Mouse (Mus musculus) brain, embryonic 14.5 days (tissue): ENCODE data around the gene Ifitm2. TPM values are rescaled to one million over a fixed set of nuclear protein-coding genes. Genes with fewer than 3 reads are reported as not detected.
"Not testable (repeated sequence)": the region's sequence is repeated elsewhere in the genome, so short reads cannot be mapped to it uniquely, and the experiment has no call there.

ENCODE experiments used
- DNase-seq: peaks from one replicate; pipeline ENCODE4 v3.0.0-alpha.2; 2011; ENCODE audit warnings: low read depth
- CTCF ChIP-seq: fragments of 200-500 bp; IDR thresholded peaks from 2 replicates; pipeline ENCODE4 v1.5.1; 2012; ENCODE audit warnings: inconsistent platforms, mild to moderate bottlenecking, moderate library complexity, borderline replicate concordance; ENCODE audit not compliant: insufficient read depth, insufficient read length; ENCODE audit errors: extremely low read depth
- POLR2A ChIP-seq: fragments of 200-500 bp; IDR thresholded peaks from 2 replicates; pipeline ENCODE4 v1.6.1; 2012; ENCODE audit warnings: mild to moderate bottlenecking, inconsistent platforms, borderline replicate concordance; ENCODE audit not compliant: poor library complexity, insufficient read depth, insufficient read length, severe bottlenecking; ENCODE audit errors: extremely low read depth
- polyA plus RNA-seq: library from polyadenylated mRNA; depleted of rRNA; stranded (reverse); fragments of >200 nt; gene quantifications from 2 replicates; pipeline ENCODE4 v1.2.3, GENCODE M21; 2012

Ifitm2 gene
- polyA plus RNA-seq, 1 experiment = 153 TPM

DNA sequence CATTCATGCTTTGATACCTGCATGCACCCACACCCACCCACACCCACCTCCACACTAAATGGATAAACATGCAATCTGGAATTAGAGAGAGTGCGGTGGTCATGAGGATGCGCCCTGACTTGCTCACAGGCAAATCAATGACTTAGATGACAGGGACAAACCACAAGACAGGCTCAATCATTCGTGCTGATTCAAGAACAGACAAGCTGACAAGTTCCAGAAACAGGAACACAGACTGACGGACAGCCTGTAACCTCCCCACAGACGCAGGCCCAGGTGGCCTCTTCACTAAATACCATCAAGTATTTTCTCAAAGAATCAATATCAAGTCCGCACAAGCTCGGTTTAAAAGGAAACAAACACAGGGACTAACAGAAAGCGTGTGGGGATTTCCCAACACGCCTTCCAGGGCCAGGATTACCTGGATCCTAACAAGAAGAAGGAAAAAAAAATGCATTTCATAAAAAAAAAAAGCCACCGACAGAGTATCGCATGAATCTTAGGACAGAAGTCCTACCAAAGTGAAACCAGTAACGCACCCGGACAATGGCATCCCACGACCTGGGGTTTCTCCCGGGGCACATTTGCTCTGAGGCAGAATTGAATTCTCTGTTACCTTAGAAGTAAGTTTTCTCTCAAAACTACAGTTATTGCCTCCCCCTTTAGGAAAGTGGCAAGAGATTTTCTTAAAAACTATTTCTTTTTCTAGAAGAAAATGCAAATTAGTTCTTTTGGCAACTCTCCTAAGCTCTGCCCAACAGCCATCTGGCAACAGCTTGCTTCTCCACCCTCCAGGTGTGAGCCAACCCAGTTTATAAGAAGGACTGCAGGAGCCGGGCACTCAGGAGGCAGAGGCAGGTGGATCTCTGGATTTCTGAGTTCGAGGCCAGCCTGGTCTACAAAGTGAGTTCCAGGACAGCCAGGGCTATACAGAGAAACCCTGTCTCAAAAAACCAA, 31.7 kb upstream of the Ifitm2 start:
- no peak for DNase-seq
- TF ChIP-seq POLR2A (no peak), CTCF (no peak)

DNA sequence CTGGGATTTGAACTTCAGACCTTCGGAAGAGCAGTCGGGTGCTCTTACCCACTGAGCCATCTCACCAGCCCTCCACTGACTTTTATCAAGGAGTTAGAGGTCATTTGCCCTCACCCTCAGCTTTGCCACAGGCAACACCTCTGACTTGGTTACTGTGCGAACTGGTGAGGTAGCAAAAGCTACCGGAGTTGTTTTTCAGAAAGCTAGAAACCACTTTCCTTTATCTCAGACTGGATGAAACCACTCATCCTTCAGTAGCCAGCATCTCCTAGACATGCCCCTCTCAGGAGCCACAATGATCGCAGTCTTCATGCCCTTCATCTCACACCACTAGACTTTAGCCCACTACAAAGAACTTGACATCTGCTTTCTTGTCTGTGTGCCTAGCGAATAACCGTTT, 27.2 kb upstream of the Ifitm2 start:
- TF ChIP-seq CTCF = no peak
- no peak for TF ChIP-seq POLR2A
- DNase-seq = no peak

DNA sequence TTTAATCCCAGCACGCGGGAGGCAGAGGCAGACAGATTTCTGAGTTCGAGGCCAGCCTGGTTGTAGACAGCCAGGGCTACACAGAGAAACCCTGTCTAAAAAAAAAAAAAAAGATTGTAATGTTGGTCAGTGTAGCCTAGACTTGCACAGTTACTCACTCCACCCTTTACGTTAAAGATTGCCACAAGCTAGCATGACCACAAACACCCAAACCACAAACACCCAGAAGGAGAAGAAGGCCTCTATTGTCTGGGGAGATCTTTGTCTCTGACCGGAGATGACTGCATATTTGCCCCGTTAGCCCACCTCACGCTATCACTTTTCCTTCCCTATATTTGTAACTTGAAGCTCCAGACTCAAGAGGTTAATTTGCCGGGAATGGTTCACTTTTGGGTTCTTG, 25.9 kb upstream of the Ifitm2 start:
- no peak for DNase-seq
- TF ChIP-seq POLR2A (no peak), CTCF (no peak)

DNA sequence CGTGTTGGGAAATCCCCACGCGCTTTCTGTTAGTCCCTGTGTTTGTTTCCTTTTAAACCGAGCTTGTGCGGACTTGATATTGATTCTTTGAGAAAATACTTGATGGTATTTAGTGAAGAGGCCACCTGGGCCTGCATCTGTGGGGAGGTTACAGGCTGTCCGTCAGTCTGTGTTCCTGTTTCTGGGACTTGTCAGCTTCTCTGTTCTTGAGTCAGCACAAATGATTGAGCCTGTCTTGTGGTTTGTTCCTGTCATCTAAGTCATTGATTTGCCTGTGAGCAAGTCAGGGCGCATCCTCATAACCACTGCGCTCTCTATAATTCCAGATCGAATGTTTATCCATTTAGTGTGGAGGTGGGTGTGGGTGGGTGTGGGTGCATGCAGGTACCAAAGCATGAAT, 20.9 kb upstream of the Ifitm2 start:
- DNase-seq = not testable (repeated sequence)

DNA sequence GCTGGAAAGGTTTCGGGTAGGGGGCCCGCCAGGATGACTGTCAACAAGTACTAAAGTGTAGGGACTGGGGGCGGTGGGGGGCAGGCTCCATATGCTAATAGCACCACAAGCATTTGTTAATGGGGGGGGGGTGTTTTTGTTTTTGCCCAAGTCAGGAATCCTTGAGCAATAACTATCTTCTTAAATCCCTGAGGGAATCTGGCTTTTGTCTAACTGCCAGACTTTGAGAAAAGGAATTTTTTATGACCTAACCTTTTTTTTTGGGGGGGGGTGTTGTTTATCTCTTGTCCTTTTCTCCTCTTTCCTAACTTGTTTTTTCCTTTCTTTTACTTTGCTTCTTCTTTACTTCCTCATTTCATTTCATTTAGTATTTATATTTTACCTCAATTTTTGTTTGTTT, 19.7 kb upstream of the Ifitm2 start:
- TF ChIP-seq CTCF (no peak), POLR2A (no peak)
- DNase-seq = no peak

DNA sequence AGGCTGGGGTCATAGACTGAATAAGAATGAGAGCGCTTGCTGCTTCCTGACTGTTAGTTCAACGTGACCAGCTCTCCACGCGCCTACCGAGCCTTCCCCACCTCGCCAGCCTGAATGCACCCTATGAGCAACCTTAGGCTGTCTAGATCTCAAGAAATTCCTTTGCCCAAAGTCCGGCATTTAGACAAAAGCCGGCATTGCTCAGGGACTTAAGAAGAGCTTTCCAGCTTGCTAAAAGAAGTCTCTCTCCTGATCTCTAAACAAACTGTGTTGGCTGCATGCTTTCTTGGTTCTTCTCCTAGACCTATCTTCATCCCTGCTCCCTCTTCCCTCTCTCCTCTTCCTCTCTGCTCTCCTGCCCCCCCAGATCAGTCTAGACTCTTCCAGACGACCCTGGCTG, 19.2 kb upstream of the Ifitm2 start:
- no peak for DNase-seq
- TF ChIP-seq CTCF = no peak
- no peak for TF ChIP-seq POLR2A

DNA sequence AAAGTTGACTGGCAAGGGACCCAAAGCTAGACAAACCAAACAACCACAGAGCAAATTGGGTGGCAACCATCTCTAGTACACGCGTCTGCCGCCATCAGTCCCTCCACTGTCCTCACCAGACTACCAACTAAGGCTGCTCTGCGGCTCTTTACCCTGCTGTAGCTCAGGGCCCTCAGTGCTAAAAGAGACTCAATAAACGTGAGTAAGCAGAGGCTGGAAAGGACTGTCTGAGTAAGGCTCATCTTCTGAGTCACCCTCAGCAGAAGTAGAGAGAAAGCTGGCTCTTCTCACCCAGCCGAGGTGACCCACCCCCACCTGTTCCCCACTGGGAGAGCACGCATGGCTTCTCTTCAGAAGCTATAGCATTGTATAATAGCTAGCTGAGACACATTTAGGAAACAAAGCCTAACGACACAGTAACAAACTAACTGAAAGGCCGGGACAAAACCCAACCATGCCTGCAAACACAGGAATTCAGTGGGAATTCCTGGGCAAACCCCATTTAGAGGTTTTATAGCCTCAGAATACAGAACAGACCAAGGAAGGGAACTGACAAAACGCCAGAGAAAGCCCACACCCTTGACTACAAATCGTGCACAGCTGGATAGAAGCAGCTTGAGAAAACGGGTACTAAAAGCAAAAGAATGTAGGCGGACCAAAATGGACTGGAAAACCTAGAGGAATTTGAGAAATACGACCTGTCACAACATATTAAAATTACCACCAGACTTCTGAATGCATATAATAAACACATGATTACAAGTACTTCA, 17.8 kb upstream of the Ifitm2 start:
- TF ChIP-seq CTCF (no peak), POLR2A (no peak)

DNA sequence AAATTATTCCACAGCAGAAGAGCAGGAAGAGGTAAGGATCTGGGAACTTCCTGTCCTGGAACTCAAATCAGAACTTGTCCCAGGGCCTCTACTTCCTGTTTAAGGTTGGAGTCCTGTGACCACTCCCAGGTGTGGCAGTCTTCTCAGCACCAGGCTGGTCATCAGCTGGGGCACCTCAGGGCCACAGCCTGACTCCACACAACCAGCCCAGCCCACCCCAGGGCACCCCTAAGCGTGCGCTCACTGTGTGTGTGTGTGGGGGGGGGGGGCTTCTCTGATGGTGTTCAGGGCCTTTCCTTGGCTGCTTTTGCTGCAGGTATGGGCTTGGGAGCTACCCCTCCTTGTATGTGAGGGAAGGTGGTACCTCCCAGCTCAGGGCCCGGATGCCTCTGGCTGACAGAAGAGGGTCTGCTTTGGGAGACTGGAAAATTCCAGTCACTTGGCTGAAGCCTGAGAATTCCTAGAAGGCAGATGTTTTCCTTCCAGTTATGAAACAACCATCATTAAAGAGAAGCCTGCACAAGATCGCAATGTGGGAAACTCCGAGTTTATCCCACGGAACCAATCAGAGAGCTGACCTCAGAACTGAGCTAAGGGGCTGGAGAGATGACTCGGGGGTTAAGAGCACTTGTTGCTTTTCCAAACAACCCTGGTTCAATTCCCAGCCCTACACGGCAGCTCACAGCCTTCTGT, 15.8 kb upstream of the Ifitm2 start:
- TF ChIP-seq CTCF (no peak), POLR2A (no peak)
- DNase-seq = no peak

More for the DNA sequence above, 17.8 kb upstream of the Ifitm2 start:
- DNase-seq = no peak

DNA sequence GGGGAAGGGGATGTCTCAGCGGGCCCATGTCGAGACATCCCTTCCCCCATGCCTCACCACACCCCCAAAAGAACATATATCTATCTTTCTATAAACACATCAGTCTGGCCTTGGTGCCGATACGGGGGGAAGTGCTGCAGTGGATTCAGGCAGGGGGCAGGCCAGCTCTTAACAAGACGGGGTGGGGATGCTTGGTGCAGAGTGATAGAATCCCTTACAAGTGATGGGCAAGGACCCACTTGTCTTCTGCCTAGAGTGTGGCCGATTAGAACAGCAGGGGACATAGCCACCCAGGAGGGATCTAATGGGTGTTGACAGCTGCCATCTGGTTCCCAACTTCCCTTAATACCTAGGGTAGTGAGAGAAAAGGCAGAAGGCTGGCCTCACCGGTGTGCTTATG, 15.1 kb upstream of the Ifitm2 start:
- peak; percentile 14 for DNase-seq
- TF ChIP-seq POLR2A (no peak), CTCF (no peak)

DNA sequence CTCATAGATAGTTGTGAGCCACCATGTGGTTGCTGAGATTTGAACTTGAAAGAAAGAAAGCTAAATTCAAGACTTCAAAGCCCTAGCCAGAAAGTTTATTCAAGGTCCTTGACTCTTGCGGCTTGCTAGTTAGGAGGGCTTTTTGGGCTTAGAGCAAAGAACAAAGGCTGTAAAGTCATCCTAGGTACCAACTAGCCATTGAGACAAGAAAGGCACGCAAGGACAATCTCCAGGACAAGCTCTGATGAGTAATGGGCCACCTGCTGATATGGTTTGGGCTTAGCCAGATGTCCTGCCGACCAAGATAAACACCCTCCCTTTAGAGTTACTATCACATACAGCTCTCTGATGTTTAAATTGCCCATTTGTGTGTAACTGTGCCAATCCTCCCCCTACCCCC, 12.9 kb upstream of the Ifitm2 start:
- not testable (repeated sequence) for DNase-seq

DNA sequence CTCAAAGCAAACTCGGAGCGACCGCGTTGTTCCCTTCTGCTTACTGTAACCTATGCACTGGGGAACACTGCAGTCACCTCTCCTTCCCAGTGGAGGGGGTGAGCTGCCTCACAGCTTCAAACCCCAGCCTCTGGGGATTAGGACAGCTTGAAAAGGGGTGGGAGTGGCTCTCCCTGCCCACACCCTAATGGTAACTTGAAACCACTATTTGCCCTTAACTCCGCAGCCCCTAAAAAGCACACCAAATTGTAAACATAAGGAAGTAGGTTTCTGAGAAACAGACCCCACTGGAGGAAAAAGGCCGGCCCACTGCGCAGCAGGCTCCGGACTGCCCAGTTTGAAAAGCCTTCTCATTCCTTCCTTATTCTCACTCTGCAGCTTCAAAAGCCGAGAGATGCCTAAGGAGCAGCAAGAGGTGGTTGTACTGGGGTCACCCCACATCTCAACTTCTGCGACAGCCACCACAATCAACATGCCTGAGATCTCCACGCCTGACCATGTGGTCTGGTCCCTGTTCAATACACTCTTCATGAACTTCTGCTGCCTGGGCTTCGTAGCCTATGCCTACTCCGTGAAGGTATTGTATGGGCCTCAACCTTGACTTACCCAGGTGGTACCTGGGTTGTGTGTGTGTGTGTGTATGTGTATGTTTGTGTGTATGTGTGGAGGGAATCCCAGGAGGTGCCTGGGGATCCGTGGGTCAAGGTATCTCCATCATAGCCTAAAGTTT, 12.2 kb upstream of the Ifitm2 start:
- DNase-seq = peak; percentile 22
- no peak for TF ChIP-seq POLR2A
- no peak for TF ChIP-seq CTCF
